In the genomic region with DNA sequence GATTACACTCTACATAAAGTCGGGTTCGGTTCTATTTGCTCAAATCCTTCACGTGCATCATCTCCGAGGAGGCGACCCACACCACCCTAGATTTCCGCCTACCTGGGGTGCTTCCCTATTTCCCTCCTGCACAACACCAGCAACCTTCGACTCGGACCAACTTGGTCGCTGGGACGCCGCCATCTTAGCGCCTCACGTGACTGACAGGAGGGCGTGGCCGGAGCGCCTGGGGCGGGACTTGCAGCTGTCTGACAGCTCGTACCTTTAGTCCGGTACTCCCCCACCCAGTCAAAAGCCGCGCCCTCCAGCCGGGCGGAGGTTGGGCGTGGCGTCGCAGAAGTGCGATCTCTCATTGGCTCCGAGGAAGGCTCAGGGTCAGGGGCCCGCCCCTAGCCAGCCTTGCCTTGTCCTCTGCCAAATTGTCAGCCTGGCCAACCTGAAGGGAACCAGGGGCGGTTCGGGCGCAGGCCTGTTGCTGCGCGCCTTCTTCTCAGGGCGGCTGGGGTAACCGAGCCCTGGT, we compare ENCODE assay signal across 1 mouse cellular context.
TF ChIP-seq lines count a peak whose summit lies in the region.

A gene (minus strand): TSS at position 209 of the 520 bp plus-strand sequence.

TF ChIP-seq in CH12.LX, 34 proteins besides CTCF, POLR2A, EP300 and RAD21 (continued from another document):
- TF ChIP-seq ETS1 (conservative IDR thresholded peaks at IDR 0.05; ENCODE audit: low read depth, low read length) (0 out of 2 replicates have a peak, but pooled peaks have one; percentile 14), MXI1 (IDR thresholded peaks at IDR 0.05; ENCODE audit: low read depth, low read length) (peak; percentile 49), USF1 (IDR thresholded peaks at IDR 0.05; ENCODE audit: low read depth, low read length) (peak; percentile 97), ELF1 (IDR thresholded peaks at IDR 0.05; ENCODE audit: low read depth, low read length) (peak; percentile 52)
TF ChIP-seq in CH12.LX: peak in this region for 14.
